Mouse (Mus musculus) forebrain, embryonic 11.5 days (tissue): Measurements from ENCODE around the gene Khk. TPM values are rescaled to one million over a fixed set of nuclear protein-coding genes. Genes with fewer than 3 reads are reported as not detected.

Source experiments
- ATAC-seq: fragments of 200-750 bp; cut with Nextera tagmentation; replicated peaks from 2 replicates; pipeline ENCODE4 v1.8.0; 2017; ENCODE audit warnings: moderate TSS enrichment; ENCODE audit not compliant: low FRiP score
- DNase-seq: peaks from one replicate; pipeline ENCODE4 v3.0.0-alpha.2; 2017; ENCODE audit warnings: low spot score
- H3K27ac ChIP-seq: fragments of 300-500 bp; sonication (generic); 2 replicates; pipeline ENCODE4 v1.5.1; 2014; ENCODE audit warnings: low read depth, low read length
- H3K27me3 ChIP-seq: fragments of 300-500 bp; sonication (generic); 2 replicates; pipeline ENCODE4 v1.6.1; 2014; ENCODE audit warnings: mild to moderate bottlenecking, low read length, mixed read lengths; ENCODE audit not compliant: control insufficient read depth, insufficient read depth
- H3K36me3 ChIP-seq: fragments of 300-500 bp; sonication (generic); 2 replicates; pipeline ENCODE4 v1.6.1; 2014; ENCODE audit warnings: mild to moderate bottlenecking, low read length, moderate library complexity, mixed read lengths; ENCODE audit not compliant: control insufficient read depth, insufficient read depth
- H3K4me1 ChIP-seq: fragments of 300-500 bp; sonication (generic); replicated peaks from 2 replicates; pipeline ENCODE4 v1.6.1; 2014; ENCODE audit warnings: low read length, mixed read lengths; ENCODE audit not compliant: control insufficient read depth, insufficient read depth
- H3K4me2 ChIP-seq: fragments of 300-500 bp; sonication (generic); 2 replicates; pipeline ENCODE4 v1.6.1; 2014; ENCODE audit warnings: low read depth, mild to moderate bottlenecking, low read length, moderate library complexity, mixed read lengths; ENCODE audit not compliant: severe bottlenecking
- H3K4me3 ChIP-seq: fragments of 300-500 bp; sonication (generic); 2 replicates; pipeline ENCODE4 v1.5.1; 2014; ENCODE audit warnings: low read depth, low read length
- H3K9ac ChIP-seq: fragments of 300-500 bp; sonication (generic); 2 replicates; pipeline ENCODE4 v1.6.1; 2014; ENCODE audit warnings: low read length
- H3K9me3 ChIP-seq: fragments of 300-500 bp; sonication (generic); 2 replicates; pipeline ENCODE4 v1.6.1; 2016; ENCODE audit warnings: low read length, mixed read lengths; ENCODE audit not compliant: control insufficient read depth
- WGBS: fragments of 180-500 bp; shearing (Covaris S2); extraction: QIAGEN DNeasy Blood & Tissue Kit; methylation state at CpG from one replicate; pipeline ENCODE4 v1.1.7; 2014; 5-methylcytosine and 5-hydroxymethylcytosine counted together
- polyA plus RNA-seq: library from polyadenylated mRNA; unstranded; fragments of >200 nt; fragmentation: Nextera tagmentation; extraction: Ambion mirVana; gene quantifications from 2 replicates; pipeline ENCODE4 v1.2.1, GENCODE M21; 2014

Gene Khk
- polyA plus RNA-seq, 1 experiment from 2014 or later = 7.1 TPM

- H3K9ac ChIP-seq = peak overlapping the region; percentile 64
- no peak overlapping the region; the same call in 1 of the 2 replicates for H3K27ac ChIP-seq
- H3K4me3 ChIP-seq = peak overlapping the region; percentile 70; the same call in 1 of the 2 replicates
- peaks cover 8% of the 10 kb centered on the region; the same call in 1 of the 2 replicates for H3K4me1 ChIP-seq
- peak; percentile 56 for DNase-seq
- 53% methylated on average over 13 of the region's 13 CpGs for WGBS
- peaks cover 4% of the 10 kb centered on the region for H3K36me3 ChIP-seq
- H3K27me3 ChIP-seq = 0 out of 2 replicates have a peak, but pooled peaks cover 2% of the 10 kb centered on the region
- peak overlapping the region; percentile 89 for H3K4me2 ChIP-seq
- no peak for ATAC-seq
- no peaks in the 10 kb centered on the region for H3K9me3 ChIP-seq
Measured at GRCm38 (mm10) chr5:30908426-30909299, 12.6 kb upstream of the Khk start.

DNA sequence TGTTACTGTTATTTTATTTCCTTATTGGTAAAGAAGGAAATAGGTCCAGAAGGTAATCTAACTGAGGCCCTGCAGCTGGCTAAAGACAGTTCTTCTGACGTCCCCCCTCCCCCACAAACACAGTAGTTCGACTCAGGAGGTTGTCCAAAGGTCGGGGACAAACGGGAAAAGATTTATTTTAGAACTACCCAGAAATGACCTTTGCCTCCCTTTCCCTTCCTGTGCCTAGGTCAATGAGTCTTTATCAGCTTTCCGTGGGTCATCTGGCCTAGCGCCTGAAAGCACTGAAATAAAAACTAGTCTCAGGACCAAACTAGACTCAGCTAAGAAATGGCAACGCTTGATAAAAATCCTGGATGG lies 12.0 kb upstream of the Khk start:
- H3K4me1 ChIP-seq = peaks cover 11% of the 10 kb centered on the region; the same call in 1 of the 2 replicates
- no peak overlapping the region for H3K9ac ChIP-seq
- peaks cover 4% of the 10 kb centered on the region; the same call in 1 of the 2 replicates for H3K36me3 ChIP-seq
- no peak overlapping the region for H3K4me2 ChIP-seq
- ATAC-seq (no peak), DNase-seq (no peak)
- WGBS = 63% methylated on average over 7 of the region's 7 CpGs
- no peak overlapping the region for H3K4me3 ChIP-seq
- H3K27ac ChIP-seq = no peak overlapping the region
- H3K27me3 ChIP-seq = 0 out of 2 replicates have a peak, but pooled peaks cover 2% of the 10 kb centered on the region
- H3K9me3 ChIP-seq = no peaks in the 10 kb centered on the region

DNA sequence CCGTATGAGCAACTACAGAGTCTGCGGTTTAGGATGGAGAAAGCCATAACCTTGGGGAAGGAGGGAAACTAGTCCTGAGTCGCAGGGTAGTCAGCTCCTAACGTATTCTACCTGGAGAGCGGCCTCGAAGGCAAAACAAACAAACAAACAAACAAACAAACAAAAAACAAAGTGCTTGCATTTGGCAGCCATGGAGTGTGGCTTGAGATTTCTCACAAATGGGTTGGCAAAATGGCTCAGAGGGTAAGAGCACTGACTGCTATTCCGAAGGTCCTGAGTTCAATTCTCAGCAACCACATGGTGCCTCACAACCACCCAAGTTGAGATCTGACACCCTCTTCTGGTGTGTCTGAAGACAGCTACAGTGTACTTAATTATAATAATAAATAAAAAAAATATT lies 11.4 kb upstream of the Khk start:
- H3K4me3 ChIP-seq = no peak overlapping the region
- no peak overlapping the region for H3K27ac ChIP-seq
- 87% methylated on average over 7 of the region's 7 CpGs for WGBS
- 0 out of 2 replicates have a peak, but pooled peaks cover 2% of the 10 kb centered on the region for H3K27me3 ChIP-seq
- no peak overlapping the region for H3K4me2 ChIP-seq
- peaks cover 2% of the 10 kb centered on the region; the same call in 1 of the 2 replicates for H3K36me3 ChIP-seq
- ATAC-seq = no peak
- H3K4me1 ChIP-seq = peaks cover 11% of the 10 kb centered on the region; the same call in 1 of the 2 replicates
- no peak overlapping the region for H3K9ac ChIP-seq
- DNase-seq = no peak
- no peaks in the 10 kb centered on the region for H3K9me3 ChIP-seq

DNA sequence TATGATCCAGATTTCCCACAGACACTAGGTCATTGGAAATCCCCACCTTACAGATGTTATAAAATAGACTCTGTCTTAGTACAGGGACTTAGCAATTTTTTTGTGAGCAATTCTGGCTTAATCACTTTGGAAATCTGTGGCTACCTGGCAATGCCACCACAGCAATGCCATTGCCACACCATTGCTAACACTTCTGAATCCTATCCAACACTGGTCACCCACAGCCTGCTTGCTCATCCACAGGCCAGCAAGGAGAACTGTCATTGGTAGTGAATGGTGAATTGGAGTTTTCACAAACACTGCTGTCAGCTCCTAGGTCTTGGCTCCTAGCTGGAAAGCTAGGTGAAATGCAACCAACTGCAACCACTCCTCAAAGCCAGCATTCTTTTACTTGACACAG lies 10.8 kb upstream of the Khk start:
- H3K36me3 ChIP-seq = no peaks in the 10 kb centered on the region
- no peak overlapping the region for H3K9ac ChIP-seq
- H3K27me3 ChIP-seq = 0 out of 2 replicates have a peak, but pooled peaks cover 2% of the 10 kb centered on the region
- H3K9me3 ChIP-seq = no peaks in the 10 kb centered on the region
- DNase-seq (no peak), ATAC-seq (no peak)
- H3K4me3 ChIP-seq = no peak overlapping the region
- no peak overlapping the region for H3K27ac ChIP-seq
- H3K4me2 ChIP-seq = no peak overlapping the region
- peaks cover 12% of the 10 kb centered on the region; the same call in 1 of the 2 replicates for H3K4me1 ChIP-seq

GRCm38 (mm10) chr5:30912156-30912555 lies 9.1 kb upstream of the Khk start:
- DNase-seq (no peak), ATAC-seq (no peak)
- Histone ChIP-seq H3K27ac (0 out of 2 replicates have a peak overlapping the region, but pooled peaks have one; percentile 42), H3K9ac (no peak overlapping the region), H3K4me1 (peaks cover 13% of the 10 kb centered on the region; the same call in 1 of the 2 replicates), H3K4me3 (no peak overlapping the region), H3K27me3 (0 out of 2 replicates have a peak, but pooled peaks cover 2% of the 10 kb centered on the region), H3K36me3 (no peaks in the 10 kb centered on the region), H3K9me3 (no peaks in the 10 kb centered on the region), H3K4me2 (no peak overlapping the region)
- 68% methylated on average over 5 of the region's 5 CpGs for WGBS

DNA sequence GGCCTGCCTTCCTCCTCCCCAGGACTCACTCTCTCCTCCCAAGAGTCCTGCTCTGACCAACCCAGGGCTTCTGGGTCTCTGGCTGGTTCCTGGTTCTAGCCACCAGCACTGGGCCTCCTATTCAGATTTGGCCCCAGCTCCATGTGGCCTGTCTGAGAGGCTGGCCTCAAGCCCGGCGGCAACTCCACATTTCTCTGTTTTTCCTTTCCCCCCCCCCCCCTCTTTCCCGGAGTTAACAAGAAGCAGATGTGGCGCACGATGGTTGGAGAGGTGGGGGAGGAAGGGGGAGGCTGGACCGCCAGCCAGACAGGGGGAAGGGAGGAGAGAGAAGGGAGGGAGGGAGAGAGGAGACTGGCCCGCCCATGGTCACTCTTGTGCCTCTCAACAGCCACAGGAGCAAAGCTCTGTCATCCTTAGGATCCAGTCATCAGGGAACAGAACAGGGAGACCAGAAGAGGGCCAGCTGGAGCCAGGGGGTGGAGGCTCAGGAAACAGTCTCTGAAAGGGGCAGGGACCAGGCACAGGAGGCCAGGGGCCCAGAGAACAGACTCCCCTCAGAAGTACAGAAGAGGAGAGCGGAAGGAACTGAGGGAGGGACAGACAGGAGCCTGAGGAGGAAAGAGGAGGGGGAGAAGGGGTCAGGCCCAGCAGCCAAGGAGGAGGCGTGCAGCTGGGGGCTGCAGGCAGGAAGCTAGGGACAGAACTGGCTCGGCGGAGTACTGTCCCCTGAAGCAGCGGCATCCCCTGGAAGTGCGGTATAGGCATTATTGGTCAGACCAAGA lies 8.0 kb upstream of the Khk start, which contains the start of gene Emilin1:
Gene Emilin1, plus strand, starts transcription at position 343 of the 782 bp plus-strand sequence.
- peaks cover 13% of the 10 kb centered on the region; the same call in 1 of the 2 replicates for H3K4me1 ChIP-seq
- peak within 1 kb of the TSS; percentile 26; the same call in 1 of the 2 replicates for H3K4me2 ChIP-seq
- peak; percentile 77 for DNase-seq
- no peaks in the 10 kb centered on the region for H3K9me3 ChIP-seq
- 0 out of 2 replicates have a peak, but pooled peaks cover 2% of the 10 kb centered on the region for H3K27me3 ChIP-seq
- H3K9ac ChIP-seq = peak within 1 kb of the TSS; percentile 21
- peak within 1 kb of the TSS; percentile 42 for H3K27ac ChIP-seq
- ATAC-seq = no peak
- peak within 1 kb of the TSS; percentile 14 for H3K4me3 ChIP-seq
- H3K36me3 ChIP-seq = no peaks in the 10 kb centered on the region
- WGBS = 37% methylated on average over 11 of the region's 13 CpGs

DNA sequence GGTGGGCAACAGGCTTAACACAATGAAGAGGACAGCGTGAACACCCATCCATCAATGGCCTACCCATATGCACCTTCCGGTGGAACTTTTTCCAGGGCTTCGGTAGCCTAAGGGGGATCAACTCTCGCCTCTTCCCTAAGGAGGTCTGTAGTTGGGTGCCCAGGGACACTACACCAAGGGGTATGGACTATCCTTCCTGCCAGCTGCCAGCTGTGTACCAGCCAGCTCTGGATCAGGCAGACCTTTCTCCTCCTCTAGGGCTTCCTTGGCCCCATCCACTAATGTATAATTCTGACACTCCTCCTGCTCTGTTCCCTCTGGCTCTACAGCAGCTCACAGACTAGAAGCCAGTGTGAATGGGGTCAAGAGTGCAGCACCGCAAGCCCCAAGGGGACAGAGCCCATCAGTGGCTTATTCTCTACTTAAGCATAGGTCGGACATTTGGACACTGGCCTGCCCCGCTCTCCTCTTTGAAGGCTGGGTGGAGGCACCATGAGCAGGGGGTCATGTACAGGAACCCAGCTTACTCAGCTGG lies 7.1 kb upstream of the Khk start:
- WGBS = 77% methylated on average over 7 of the region's 7 CpGs
- DNase-seq (no peak), ATAC-seq (no peak)
- peak overlapping the region; percentile 14 for H3K4me3 ChIP-seq
- H3K4me1 ChIP-seq = peaks cover 13% of the 10 kb centered on the region; the same call in 1 of the 2 replicates
- no peaks in the 10 kb centered on the region for H3K9me3 ChIP-seq
- no peak overlapping the region; the same call in 1 of the 2 replicates for H3K9ac ChIP-seq
- H3K27ac ChIP-seq = peak overlapping the region; percentile 42
- no peaks in the 10 kb centered on the region for H3K27me3 ChIP-seq
- no peaks in the 10 kb centered on the region for H3K36me3 ChIP-seq
- H3K4me2 ChIP-seq = peak overlapping the region; percentile 26; the same call in 1 of the 2 replicates

GRCm38 (mm10) chr5:30914849-30915248 lies 6.4 kb upstream of the Khk start:
- Histone ChIP-seq H3K9me3 (no peaks in the 10 kb centered on the region), H3K4me1 (peaks cover 13% of the 10 kb centered on the region; the same call in 1 of the 2 replicates), H3K27me3 (no peaks in the 10 kb centered on the region), H3K36me3 (no peaks in the 10 kb centered on the region), H3K4me3 (0 out of 2 replicates have a peak overlapping the region, but pooled peaks have one; percentile 14), H3K9ac (no peak overlapping the region), H3K27ac (no peak overlapping the region), H3K4me2 (peak overlapping the region; percentile 26; the same call in 1 of the 2 replicates)
- DNase-seq = no peak
- ATAC-seq = no peak
- 68% methylated on average over 6 of the region's 6 CpGs for WGBS
